Comparison of ENCODE assay signal across 21 mouse cellular contexts in the genomic region with DNA sequence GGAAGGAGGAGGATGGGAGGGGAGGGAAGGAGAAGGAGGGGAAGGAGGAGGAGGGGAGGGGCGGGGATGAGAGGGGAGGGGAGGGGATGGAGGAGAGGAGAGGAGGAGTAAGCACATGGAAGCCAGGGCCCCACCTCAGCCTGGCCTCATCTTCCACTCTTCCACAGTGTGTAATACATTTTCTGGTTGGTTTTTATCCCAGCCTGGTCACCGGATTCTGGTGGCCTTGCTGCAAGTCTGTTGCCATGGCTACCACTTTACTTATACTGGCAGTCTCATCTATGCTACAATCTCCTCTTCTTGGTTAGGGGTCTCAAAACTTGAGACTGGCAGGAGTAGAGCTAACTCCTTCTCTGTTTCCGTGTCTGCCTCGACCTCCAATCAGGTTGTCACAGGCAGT.
DNase-seq lines count a peak whose midpoint lies in the region; ATAC-seq lines count a peak whose summit lies in the region.
"Had no signal": no experiment of that assay in that cellular context is flagged by ENCODE, and none has a peak within 500 bp of the region (broad histone marks: within the 10 kb centered on the region; RNA-seq: fewer than 3 reads in every experiment).

No protein-coding gene starts in this region.

- 0 out of 2 replicates have a peak, but pooled peaks have one; percentile 48 for ATAC-seq in neural tube, embryonic 12.5 days (ENCODE audit: low FRiP score, low read depth)
- peak; percentile 57; the same call in 1 of the 2 replicates for ATAC-seq in hindbrain, embryonic 14.5 days (ENCODE audit: low FRiP score)
- peak; percentile 85 for ATAC-seq in midbrain, embryonic 13.5 days
- ATAC-seq: intestine, embryonic 15.5 days had no signal

- no peak overlapping the region for H3K9ac ChIP-seq in neural tube, embryonic 12.5 days
- H3K9ac ChIP-seq in hindbrain, embryonic 14.5 days: no peak overlapping the region
- H3K9ac ChIP-seq in midbrain, embryonic 13.5 days (replicated peaks): no peak overlapping the region
- H3K9ac ChIP-seq: intestine, embryonic 15.5 days; limb, embryonic 13.5 days; liver, embryonic 14.5 days had no signal

- no peaks in the 10 kb centered on the region for H3K27me3 ChIP-seq in neural tube, embryonic 12.5 days (replicated peaks)
- no peaks in the 10 kb centered on the region for H3K27me3 ChIP-seq in hindbrain, embryonic 14.5 days (ENCODE audit: control insufficient read depth, insufficient read depth, low read length)
- H3K27me3 ChIP-seq in midbrain, embryonic 13.5 days: no peaks in the 10 kb centered on the region
- H3K27me3 ChIP-seq: intestine, embryonic 15.5 days; limb, embryonic 13.5 days had no signal

- WGBS in neural tube, embryonic 12.5 days: 68% methylated on average over 3 of the region's 4 CpGs
- 53% methylated on average over 4 of the region's 4 CpGs for WGBS in hindbrain, embryonic 14.5 days
- WGBS in midbrain, embryonic 13.5 days: 43% methylated on average over 3 of the region's 4 CpGs

- no peaks in the 10 kb centered on the region for H3K36me3 ChIP-seq in neural tube, embryonic 12.5 days
- no peaks in the 10 kb centered on the region for H3K36me3 ChIP-seq in hindbrain, embryonic 14.5 days (replicated peaks; ENCODE audit: control insufficient read depth, insufficient read depth)
- no peaks in the 10 kb centered on the region for H3K36me3 ChIP-seq in midbrain, embryonic 13.5 days
- H3K36me3 ChIP-seq: intestine, embryonic 15.5 days; limb, embryonic 13.5 days had no signal

- H3K4me2 ChIP-seq in neural tube, embryonic 12.5 days (replicated peaks): no peak overlapping the region
- H3K4me2 ChIP-seq in hindbrain, embryonic 14.5 days (replicated peaks): no peak overlapping the region
- H3K4me2 ChIP-seq in midbrain, embryonic 13.5 days (replicated peaks): no peak overlapping the region
- H3K4me2 ChIP-seq: heart, embryonic 11.5 days; intestine, embryonic 15.5 days; limb, embryonic 13.5 days had no signal

- no peak overlapping the region for H3K4me3 ChIP-seq in neural tube, embryonic 12.5 days
- no peak overlapping the region for H3K4me3 ChIP-seq in hindbrain, embryonic 14.5 days (replicated peaks; ENCODE audit: low read length)
- H3K4me3 ChIP-seq in midbrain, embryonic 13.5 days (replicated peaks): no peak overlapping the region
- H3K4me3 ChIP-seq: intestine, embryonic 15.5 days; limb, embryonic 13.5 days; myocyte had no signal

- DNase-seq in neural tube, embryonic 10.5 days (ENCODE audit: extremely low spot score, low spot score): no peak
- no peak for DNase-seq in hindbrain, embryonic 14.5 days (ENCODE audit: low spot score)
- no peak for DNase-seq in gastrocnemius, postnatal 10 days
- no peak for DNase-seq in embryo, embryonic 10 days (ENCODE audit: low spot score)
- no peak for DNase-seq in gastrocnemius, adult 8-10 months (ENCODE audit: low spot score in 2 of 2)
- DNase-seq: adrenal gland, postnatal 36 days; cerebellum, adult 9-10 months; gastrocnemius, postnatal 25 days; heart, postnatal 14 days; layer of hippocampus, adult 9-11 months; lung, postnatal 10 days; right cerebral cortex, postnatal 25 days had no signal

- no peak overlapping the region for H3K27ac ChIP-seq in neural tube, embryonic 12.5 days
- no peak overlapping the region for H3K27ac ChIP-seq in hindbrain, embryonic 14.5 days
- H3K27ac ChIP-seq in midbrain, embryonic 13.5 days: no peak overlapping the region
- H3K27ac ChIP-seq: intestine, embryonic 15.5 days; kidney, postnatal 0 days; limb, embryonic 13.5 days; liver, embryonic 14.5 days; stomach, postnatal 0 days had no signal

- no peaks in the 10 kb centered on the region for H3K9me3 ChIP-seq in neural tube, embryonic 12.5 days
- H3K9me3 ChIP-seq in hindbrain, embryonic 14.5 days (ENCODE audit: control insufficient read depth, low read length): no peaks in the 10 kb centered on the region
- H3K9me3 ChIP-seq in midbrain, embryonic 13.5 days: no peaks in the 10 kb centered on the region
- H3K9me3 ChIP-seq: intestine, embryonic 15.5 days; limb, embryonic 13.5 days had no signal

- H3K4me1 ChIP-seq in neural tube, embryonic 12.5 days: no peaks in the 10 kb centered on the region
- no peaks in the 10 kb centered on the region for H3K4me1 ChIP-seq in hindbrain, embryonic 14.5 days (replicated peaks; ENCODE audit: control insufficient read depth, insufficient read depth, low read length)
- H3K4me1 ChIP-seq in midbrain, embryonic 13.5 days (replicated peaks): peaks cover 10% of the 10 kb centered on the region; the same call in 1 of the 2 replicates
- H3K4me1 ChIP-seq: intestine, embryonic 15.5 days; limb, embryonic 13.5 days had no signal
